8 mouse cellular contexts compared by ENCODE assay signal in the genomic region with DNA sequence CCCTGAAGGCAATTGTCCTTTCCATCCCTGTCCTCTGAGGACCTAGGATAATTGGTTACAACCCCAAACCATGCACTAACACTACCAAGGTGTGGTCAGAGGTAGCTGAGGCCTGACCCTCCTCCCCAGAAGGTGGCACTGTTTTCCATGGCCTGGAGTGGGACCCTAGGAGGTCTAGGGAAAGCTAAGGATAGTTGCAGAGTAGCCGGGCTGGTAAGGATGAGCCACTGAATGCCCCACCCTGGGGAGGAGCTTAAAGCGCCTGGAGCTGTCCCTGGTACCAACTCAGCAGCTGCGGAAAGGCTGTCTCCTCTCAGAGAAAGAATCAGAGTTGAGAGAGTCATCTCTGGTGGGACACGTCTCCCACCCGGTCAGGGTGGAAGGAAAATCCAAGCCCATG. TPM values are rescaled to one million over a fixed set of nuclear protein-coding genes. Genes with fewer than 3 reads are reported as not detected.
A peak's percentile ranks its signal among the peaks of the same experiment; 100 is the strongest.
DNase-seq lines count a peak whose midpoint lies in the region; ATAC-seq and TF ChIP-seq lines count a peak whose summit lies in the region.

No protein-coding gene starts in this region.

- peaks cover 36% of the 10 kb centered on the region for H3K27me3 ChIP-seq in neural tube, embryonic 15.5 days (replicated peaks)
- peaks cover 20% of the 10 kb centered on the region for H3K27me3 ChIP-seq in liver, postnatal 0 days (ENCODE audit: insufficient read depth, low read length)

- 4% methylated on average over 5 of the region's 5 CpGs for WGBS in neural tube, embryonic 15.5 days
- WGBS in liver, postnatal 0 days (ENCODE audit: insufficient replicate concordance): under 1% methylated on average over 5 of the region's 5 CpGs

- H3K9ac ChIP-seq in neural tube, embryonic 15.5 days (replicated peaks): no peak overlapping the region
- no peak overlapping the region for H3K9ac ChIP-seq in liver, postnatal 0 days (replicated peaks)

- no peaks in the 10 kb centered on the region for H3K9me3 ChIP-seq in neural tube, embryonic 15.5 days (replicated peaks)
- no peaks in the 10 kb centered on the region for H3K9me3 ChIP-seq in liver, postnatal 0 days (ENCODE audit: low read length)

- TF ChIP-seq EP300 in liver, postnatal 0 days (IDR thresholded peaks at IDR 0.05; ENCODE audit: low read depth): no peak

- H3K36me3 ChIP-seq in neural tube, embryonic 15.5 days: no peaks in the 10 kb centered on the region
- no peaks in the 10 kb centered on the region for H3K36me3 ChIP-seq in liver, postnatal 0 days (replicated peaks; ENCODE audit: insufficient read depth, low read length)

- H3K4me3 ChIP-seq in neural tube, embryonic 15.5 days (replicated peaks): no peak overlapping the region
- no peak overlapping the region for H3K4me3 ChIP-seq in liver, postnatal 0 days (ENCODE audit: low read depth, low read length)

- H3K4me1 ChIP-seq in neural tube, embryonic 15.5 days: peaks cover 10% of the 10 kb centered on the region
- H3K4me1 ChIP-seq in liver, postnatal 0 days (ENCODE audit: insufficient read depth): no peaks in the 10 kb centered on the region

- TF ChIP-seq CTCF in liver, postnatal 0 days (IDR thresholded peaks at IDR 0.05; ENCODE audit: low read depth): peak; percentile 32

- H3K27ac ChIP-seq in neural tube, embryonic 15.5 days (replicated peaks): no peak overlapping the region
- H3K27ac ChIP-seq in liver, postnatal 0 days (ENCODE audit: low read depth): no peak overlapping the region

- H3K4me2 ChIP-seq in neural tube, embryonic 15.5 days: no peak overlapping the region
- no peak overlapping the region for H3K4me2 ChIP-seq in liver, postnatal 0 days (ENCODE audit: low read depth, low read length)

- DNase-seq in adrenal gland, adult 2 months: peak; percentile 23
- no peak for DNase-seq in adrenal gland, adult 8-10 months
- DNase-seq in neural tube, embryonic 10.5 days (ENCODE audit: extremely low spot score, low spot score): peak; percentile 35
- DNase-seq in heart, postnatal 4 days: peak; percentile 60
- DNase-seq in liver, postnatal 0 days: peak; percentile 58
- DNase-seq in gastrocnemius, adult 18-20 months (ENCODE audit: low spot score): no peak

- no peak for ATAC-seq in neural tube, embryonic 15.5 days (ENCODE audit: low FRiP score)
- ATAC-seq in liver, postnatal 0 days: 0 out of 2 replicates have a peak, but pooled peaks have one; percentile 41
- no peak for ATAC-seq in CD4-positive, CD25-positive, alpha-beta regulatory T cell, adult 4 months

RNA-seq across cellular contexts. Expression of a gene that starts 28.4 kb away (rescaled TPM):
- total RNA-seq in adrenal gland, adult 2 months (2021): not detected
- not detected in 2 replicates for polyA plus RNA-seq in adrenal gland, adult 2 months (2012; rRNA removed)
- total RNA-seq in adrenal gland, adult 8-10 months (2022): not detected
- polyA plus RNA-seq in neural tube, embryonic 15.5 days (2015; fragmentation: Nextera tagmentation; extraction: Ambion mirVana): not detected in 2 replicates
- total RNA-seq in heart, postnatal 4 days (2021): not detected
- not detected in 2 replicates for polyA plus RNA-seq in liver, postnatal 0 days (2015; fragmentation: Nextera tagmentation; extraction: Ambion mirVana)
- polyA plus RNA-seq in CD4-positive, CD25-positive, alpha-beta regulatory T cell, adult 4 months (2017; shearing (Covaris generic)): not detected
- not detected for total RNA-seq in gastrocnemius, adult 18-20 months (2021)

RNA-seq across cellular contexts. Expression of a gene that starts 44.9 kb away (rescaled TPM):
- 10 to 100 TPM; 54.7 to 69.5 TPM for total RNA-seq in adrenal gland, adult 2 months (2021)
- 130 and 143 TPM in 2 replicates for polyA plus RNA-seq in adrenal gland, adult 2 months (2012; rRNA removed)
- total RNA-seq in adrenal gland, adult 8-10 months (2022): 10 to 100 TPM; 59.1 to 87.5 (median 78.5) TPM
- 18.3 and 21.1 TPM in 2 replicates for polyA plus RNA-seq in neural tube, embryonic 15.5 days (2015; fragmentation: Nextera tagmentation; extraction: Ambion mirVana)
- 10 to 100 TPM; 11.7 to 14.8 TPM for total RNA-seq in heart, postnatal 4 days (2021)
- 86.4 and 93.6 TPM in 2 replicates for polyA plus RNA-seq in liver, postnatal 0 days (2015; fragmentation: Nextera tagmentation; extraction: Ambion mirVana)
- under 1 TPM; 0.12 to 0.65 TPM for polyA plus RNA-seq in CD4-positive, CD25-positive, alpha-beta regulatory T cell, adult 4 months (2017; shearing (Covaris generic))
- total RNA-seq in gastrocnemius, adult 18-20 months (2021): 1 to 10 TPM; 1.4 to 2.2 TPM

RNA-seq across cellular contexts. Expression of a gene that starts 59.4 kb away (rescaled TPM):
- 10 to 100 TPM; 39.7 to 53.8 TPM for total RNA-seq in adrenal gland, adult 2 months (2021)
- 75.9 and 89.1 TPM in 2 replicates for polyA plus RNA-seq in adrenal gland, adult 2 months (2012; rRNA removed)
- total RNA-seq in adrenal gland, adult 8-10 months (2022): 10 to 100 TPM; 61.2 to 79.9 (median 66.8) TPM
- polyA plus RNA-seq in neural tube, embryonic 15.5 days (2015; fragmentation: Nextera tagmentation; extraction: Ambion mirVana): 19.2 and 20.5 TPM in 2 replicates
- 10 to 100 TPM; 45.8 to 46.7 TPM for total RNA-seq in heart, postnatal 4 days (2021)
- 9.4 and 11.7 TPM in 2 replicates for polyA plus RNA-seq in liver, postnatal 0 days (2015; fragmentation: Nextera tagmentation; extraction: Ambion mirVana)
- 1 to 10 TPM; 4.6 to 7.3 TPM for polyA plus RNA-seq in CD4-positive, CD25-positive, alpha-beta regulatory T cell, adult 4 months (2017; shearing (Covaris generic))
- total RNA-seq in gastrocnemius, adult 18-20 months (2021): 10 to 100 TPM; 26.3 to 27.8 TPM

Comparison
In these comparisons a context has a peak if more than half of its experiments do, and no peak if none do; other contexts are left out.
1. DNase-seq: peak in adrenal gland, adult 2 months (single experiment), neural tube, embryonic 10.5 days (single experiment), heart, postnatal 4 days (single experiment) and liver, postnatal 0 days (single experiment); none in adrenal gland, adult 8-10 months (single experiment) and gastrocnemius, adult 18-20 months (single experiment).
2. RNA of a gene that starts 44.9 kb away (total RNA-seq): 59.1 to 87.5 TPM in adrenal gland, adult 8-10 months, 54.7 to 69.5 TPM in adrenal gland, adult 2 months and 11.7 to 14.8 TPM in heart, postnatal 4 days; 1.4 to 2.2 TPM in gastrocnemius, adult 18-20 months; every median in the first group is over 4 times any median in the second.